Mouse (Mus musculus): Measurements from ENCODE around the gene Dgka. TPM values are rescaled to one million over a fixed set of nuclear protein-coding genes. Genes with fewer than 3 reads are reported as not detected.

The Dgka gene
- total RNA-seq, 1 experiment from 2014 or later, result 14.3 TPM

Other genes starting within 250 kb of the Dgka start
- 4.7 and 5.0 TPM in 2 replicates for gene Myl6b, start 246.2 kb downstream of the Dgka start, total RNA-seq (2021)
- 28.5 and 36.9 TPM in 2 replicates for gene Esyt1, start 219.0 kb downstream of the Dgka start, total RNA-seq (2021)
- 12.6 and 13.5 TPM in 2 replicates for gene Zc3h10, start 197.1 kb downstream of the Dgka start, total RNA-seq (2021)
- gene Rpl41, start 195.6 kb downstream of the Dgka start, total RNA-seq (2021), result 2,356 and 2,777 TPM in 2 replicates
- gene Pa2g4, start 178.9 kb downstream of the Dgka start, total RNA-seq (2021), result 93.5 and 107 TPM in 2 replicates
- gene Erbb3, start 155.2 kb downstream of the Dgka start, total RNA-seq (2021), result 4.4 and 9.1 TPM in 2 replicates
- 748 and 849 TPM in 2 replicates for gene Rps26, start 118.1 kb downstream of the Dgka start, total RNA-seq (2021)
- gene Ikzf4, start 98.9 kb downstream of the Dgka start, total RNA-seq (2021), result 0.74 and 2.0 TPM in 2 replicates
- 22.1 and 30.0 TPM in 2 replicates for gene Suox, start 70.8 kb downstream of the Dgka start, total RNA-seq (2021)
- gene Rab5b, start 48.6 kb downstream of the Dgka start, total RNA-seq (2021), result 91.4 and 96.4 TPM in 2 replicates
- gene Pmel, start 40.7 kb downstream of the Dgka start, total RNA-seq (2021), result 1.5 and 2.3 TPM in 2 replicates
- gene Cdk2, start 39.8 kb downstream of the Dgka start, total RNA-seq (2021), result 30.7 and 31.1 TPM in 2 replicates
- 22.3 and 29.1 TPM in 2 replicates for gene Pym1, start 3.0 kb upstream of the Dgka start, total RNA-seq (2021)
- gene Mmp19, start 46.1 kb upstream of the Dgka start, total RNA-seq (2021), result 24.6 and 30.9 TPM in 2 replicates
- 60.0 and 60.9 TPM in 2 replicates for gene Dnajc14, start 59.2 kb upstream of the Dgka start, total RNA-seq (2021)
- 10.3 and 11.8 TPM in 2 replicates for gene Tmem198b, start 59.5 kb upstream of the Dgka start, total RNA-seq (2021)
- gene Sarnp, start 72.5 kb upstream of the Dgka start, total RNA-seq (2021), result 60.7 and 62.6 TPM in 2 replicates
- gene Ormdl2, start 76.8 kb upstream of the Dgka start, total RNA-seq (2021), result 31.2 and 32.5 TPM in 2 replicates
- gene Gdf11, start 146.9 kb upstream of the Dgka start, total RNA-seq (2021), result 3.0 and 3.9 TPM in 2 replicates
- 217 and 234 TPM in 2 replicates for gene Cd63, start 156.1 kb upstream of the Dgka start, total RNA-seq (2021)
- 10.9 and 15.5 TPM in 2 replicates for gene Rdh5, start 178.0 kb upstream of the Dgka start, total RNA-seq (2021)
- gene Bloc1s1, start 179.2 kb upstream of the Dgka start, total RNA-seq (2021), result 220 TPM in 2 replicates
- 18.7 and 19.0 TPM in 2 replicates for gene Itga7, start 189.0 kb upstream of the Dgka start, total RNA-seq (2021)
- gene Mettl7b, start 216.1 kb upstream of the Dgka start, total RNA-seq (2021), result 0.83 and 37.1 TPM in 2 replicates
- not detected in 2 replicates for gene Olfr9, start 244.6 kb upstream of the Dgka start, total RNA-seq (2021)